Mouse (Mus musculus): ENCODE measurements around the gene Cnr2.

GRCm38 (mm10) chr4:135889146-135889883 lies 5.9 kb upstream of the Cnr2 start:
- TF ChIP-seq GATA1 (IDR thresholded peaks at IDR 0.05; ENCODE audit: low read depth, low read length) (no peak), POLR2AphosphoS2 (IDR thresholded peaks at IDR 0.05; ENCODE audit: low read length) (no peak), MEF2A (IDR thresholded peaks at IDR 0.05; ENCODE audit: extremely low read depth, insufficient replicate concordance, low read depth, low read length, poor library complexity, severe bottlenecking) (no peak), CTCF (IDR thresholded peaks at IDR 0.05 in 2 of 3, conservative IDR thresholded peaks at IDR 0.05 in 1 of 3; ENCODE audit: control insufficient read depth in 1 of 3, insufficient read depth in 1 of 3, low read depth in 2 of 3, low read length in 3 of 3, poor library complexity in 1 of 3, severe bottlenecking in 1 of 3) (no peak), ETS1 (IDR thresholded peaks at IDR 0.05; ENCODE audit: low read depth, low read length) (no peak), ELF1 (IDR thresholded peaks at IDR 0.05; ENCODE audit: low read depth, low read length) (no peak), MAX (IDR thresholded peaks at IDR 0.05; ENCODE audit: low read length) (no peak), POLR2AphosphoS5 (IDR thresholded peaks at IDR 0.05; ENCODE audit: borderline replicate concordance, low read depth, low read length) (no peak), MXI1 (IDR thresholded peaks at IDR 0.05; ENCODE audit: low read depth, low read length) (no peak), ZC3H11A (IDR thresholded peaks at IDR 0.05; ENCODE audit: low read depth, low read length) (no peak), ZKSCAN1 (IDR thresholded peaks at IDR 0.05; ENCODE audit: low read depth, low read length) (no peak)
